Mouse (Mus musculus): ENCODE measurements at regions not wholly inside any gene's neighbourhood (a gene's known extent, or its start where the extent isn't known, plus 50 kb on each side); places are given as distances from the start of the nearest gene placed in this dataset.

DNA sequence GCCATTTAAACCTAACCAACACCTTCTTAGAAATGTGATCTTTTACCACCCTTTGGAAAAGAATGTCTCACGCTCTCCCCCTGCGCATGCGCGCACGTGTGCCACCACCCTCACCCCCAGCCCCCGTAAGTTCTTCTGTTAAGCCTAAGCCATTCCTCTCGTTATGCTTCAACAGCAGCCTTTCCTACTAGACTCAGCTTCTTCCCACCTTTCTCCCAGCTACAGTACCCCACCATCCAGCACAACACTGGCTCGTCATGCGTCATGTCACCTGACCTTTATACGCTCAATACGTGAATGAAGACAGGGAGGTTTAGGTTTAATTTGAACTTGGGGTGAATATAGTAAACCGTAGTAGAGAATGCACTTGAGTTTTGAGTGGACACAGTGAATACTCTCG is 55.8 kb upstream of the Mpp6 start:
- Histone ChIP-seq H3K4me3 (ENCODE audit: low read depth, low read length) (no peak overlapping the region), H3K27me3 (ENCODE audit: control insufficient read depth, insufficient read depth, low read length) (no peaks in the 10 kb centered on the region), H3K9me3 (ENCODE audit: control insufficient read depth, low read length) (no peaks in the 10 kb centered on the region), H3K4me1 (ENCODE audit: control insufficient read depth, insufficient read depth, low read length) (no peaks in the 10 kb centered on the region), H3K4me2 (ENCODE audit: low read depth) (no peak overlapping the region), H3K27ac (ENCODE audit: low read depth, low read length) (no peak overlapping the region), H3K9ac (ENCODE audit: low read length) (no peak overlapping the region), H3K36me3 (ENCODE audit: control insufficient read depth, insufficient read depth, low read length) (no peaks in the 10 kb centered on the region)
- no peak for ATAC-seq (ENCODE audit: insufficient read depth, low FRiP score, low TSS enrichment)
- WGBS, result 67% methylated on average over 13 of the region's 13 CpGs
- DNase-seq (ENCODE audit: low spot score), result no peak

DNA sequence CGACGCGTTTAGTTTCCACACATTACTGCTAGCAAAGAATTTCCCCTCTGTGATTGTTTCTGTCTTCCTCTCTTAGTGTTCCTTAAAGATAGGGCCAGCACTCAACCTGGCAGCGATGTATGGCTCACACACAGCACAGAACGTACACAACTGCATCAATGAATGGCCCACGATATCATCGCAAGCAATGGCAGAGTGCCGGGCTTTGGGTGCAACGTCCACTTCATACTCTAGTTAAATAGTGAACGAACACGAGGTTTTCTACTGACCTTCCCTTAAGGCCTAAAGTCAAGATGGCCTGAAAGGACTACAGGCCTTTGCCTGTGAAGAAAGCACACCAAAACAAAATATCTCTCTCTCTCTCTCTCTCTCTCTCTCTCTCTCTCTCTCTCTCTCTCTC is 51.4 kb upstream of the Mpp6 start:
- DNase-seq (ENCODE audit: low spot score) (no peak), ATAC-seq (ENCODE audit: insufficient read depth, low FRiP score, low TSS enrichment) (no peak)
- H3K27ac ChIP-seq (ENCODE audit: low read depth, low read length), result no peak overlapping the region
- H3K9ac ChIP-seq (ENCODE audit: low read length), result no peak overlapping the region
- no peaks in the 10 kb centered on the region for H3K9me3 ChIP-seq (ENCODE audit: control insufficient read depth, low read length)
- H3K36me3 ChIP-seq (ENCODE audit: control insufficient read depth, insufficient read depth, low read length), result no peaks in the 10 kb centered on the region
- H3K4me1 ChIP-seq (ENCODE audit: control insufficient read depth, insufficient read depth, low read length), result no peaks in the 10 kb centered on the region
- 90% methylated on average over 11 of the region's 11 CpGs for WGBS
- no peak overlapping the region for H3K4me2 ChIP-seq (ENCODE audit: low read depth)
- H3K27me3 ChIP-seq (ENCODE audit: control insufficient read depth, insufficient read depth, low read length), result no peaks in the 10 kb centered on the region
- no peak overlapping the region for H3K4me3 ChIP-seq (ENCODE audit: low read depth, low read length)

DNA sequence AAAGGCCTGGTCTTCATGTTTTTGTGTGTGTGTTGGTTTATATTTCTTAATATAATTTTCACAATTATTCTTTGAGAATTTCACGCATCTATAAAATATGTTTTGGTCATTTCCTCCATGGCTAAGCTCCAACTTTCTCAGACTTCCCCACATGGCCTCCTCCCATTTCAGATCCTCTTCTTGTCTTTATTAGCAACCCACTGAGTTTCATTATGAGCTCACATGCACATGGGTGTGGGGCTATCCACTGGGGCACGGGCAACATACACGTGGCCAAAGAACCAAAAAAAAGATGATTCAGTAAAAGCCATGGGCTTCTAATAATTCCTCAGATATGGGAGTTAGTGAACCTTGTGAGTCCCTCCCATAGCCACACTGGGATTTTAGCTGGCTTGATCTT is 50.1 kb upstream of the Mpp6 start:
- 88% methylated on average over 3 of the region's 3 CpGs for WGBS
- DNase-seq (ENCODE audit: low spot score), result no peak
- Histone ChIP-seq H3K4me1 (ENCODE audit: control insufficient read depth, insufficient read depth, low read length) (no peaks in the 10 kb centered on the region), H3K27ac (ENCODE audit: low read depth, low read length) (no peak overlapping the region), H3K9ac (ENCODE audit: low read length) (no peak overlapping the region), H3K27me3 (ENCODE audit: control insufficient read depth, insufficient read depth, low read length) (no peaks in the 10 kb centered on the region), H3K9me3 (ENCODE audit: control insufficient read depth, low read length) (no peaks in the 10 kb centered on the region), H3K36me3 (ENCODE audit: control insufficient read depth, insufficient read depth, low read length) (no peaks in the 10 kb centered on the region), H3K4me3 (ENCODE audit: low read depth, low read length) (no peak overlapping the region), H3K4me2 (ENCODE audit: low read depth) (no peak overlapping the region)
- no peak for ATAC-seq (ENCODE audit: insufficient read depth, low FRiP score, low TSS enrichment)
